Mouse (Mus musculus) midbrain, embryonic 15.5 days (tissue): ENCODE results near the gene Med13. TPM values are rescaled to one million over a fixed set of nuclear protein-coding genes. Genes with fewer than 3 reads are reported as not detected.

Experiments used
- ATAC-seq: fragments of 200-750 bp; cut with Nextera tagmentation; replicated peaks from 2 replicates; pipeline ENCODE4 v1.8.0; 2017; ENCODE audit warnings: moderate TSS enrichment
- H3K27ac ChIP-seq: fragments of 300-500 bp; sonication (generic); 2 replicates; pipeline ENCODE4 v1.5.1; 2015; ENCODE audit warnings: mild to moderate bottlenecking, inconsistent platforms
- H3K27me3 ChIP-seq: fragments of 300-500 bp; sonication (generic); replicated peaks from 2 replicates; pipeline ENCODE4 v1.6.1; 2015; ENCODE audit warnings: inconsistent platforms
- H3K36me3 ChIP-seq: fragments of 300-500 bp; sonication (generic); replicated peaks from 2 replicates; pipeline ENCODE4 v1.6.1; 2015; ENCODE audit warnings: inconsistent platforms
- H3K4me1 ChIP-seq: fragments of 300-500 bp; sonication (generic); 2 replicates; pipeline ENCODE4 v1.6.1; 2015; ENCODE audit warnings: inconsistent platforms
- H3K4me2 ChIP-seq: fragments of 300-500 bp; sonication (generic); 2 replicates; pipeline ENCODE4 v1.6.1; 2015; ENCODE audit warnings: inconsistent platforms, mild to moderate bottlenecking, moderate library complexity
- H3K4me3 ChIP-seq: fragments of 300-500 bp; sonication (generic); 2 replicates; pipeline ENCODE4 v1.5.1; 2015; ENCODE audit warnings: mild to moderate bottlenecking, inconsistent platforms
- H3K9ac ChIP-seq: fragments of 300-500 bp; sonication (generic); 2 replicates; pipeline ENCODE4 v1.6.1; 2015; ENCODE audit warnings: mild to moderate bottlenecking, inconsistent platforms
- H3K9me3 ChIP-seq: fragments of 300-500 bp; sonication (generic); 2 replicates; pipeline ENCODE4 v1.6.1; 2016; ENCODE audit warnings: inconsistent platforms
- WGBS: fragments of 180-500 bp; shearing (Covaris S2); methylation state at CpG from one replicate; pipeline ENCODE4 v1.1.7; 2015; ENCODE audit warnings: mixed read lengths; 5-methylcytosine and 5-hydroxymethylcytosine counted together
- polyA plus RNA-seq: library from polyadenylated mRNA; unstranded; fragments of >200 nt; fragmentation: Nextera tagmentation; extraction: Ambion mirVana; gene quantifications from 2 replicates; pipeline ENCODE4 v1.2.1, GENCODE M21; 2015

Gene Med13
- polyA plus RNA-seq, 1 experiment from 2014 or later: 8.7 TPM

DNA sequence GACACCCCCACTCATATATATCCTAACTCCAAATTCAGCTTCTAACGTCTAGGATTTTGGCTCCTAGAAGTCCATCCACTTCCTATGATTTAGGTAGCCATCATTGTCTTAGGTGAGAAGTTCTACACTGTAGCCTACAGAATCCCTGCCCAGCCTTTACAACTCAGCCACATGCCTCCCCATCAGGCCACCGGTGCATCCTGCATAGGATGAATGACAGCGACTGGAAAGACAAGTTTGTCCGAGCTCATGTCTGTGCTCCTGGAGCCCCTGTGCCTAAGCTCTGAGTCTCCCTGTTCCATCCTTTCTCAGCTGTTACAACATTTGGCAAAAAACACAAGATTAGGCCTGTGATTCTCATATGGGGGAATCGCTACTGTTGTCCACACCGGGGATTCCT is 17.7 kb upstream of the Med13 start:
- Histone ChIP-seq H3K27ac (no peak overlapping the region), H3K9ac (no peak overlapping the region), H3K4me3 (no peak overlapping the region), H3K4me1 (no peaks in the 10 kb centered on the region), H3K36me3 (no peaks in the 10 kb centered on the region), H3K9me3 (no peaks in the 10 kb centered on the region), H3K27me3 (no peaks in the 10 kb centered on the region), H3K4me2 (no peak overlapping the region)
- ATAC-seq: no peak
- WGBS: 93% methylated on average over 6 of the region's 6 CpGs

DNA sequence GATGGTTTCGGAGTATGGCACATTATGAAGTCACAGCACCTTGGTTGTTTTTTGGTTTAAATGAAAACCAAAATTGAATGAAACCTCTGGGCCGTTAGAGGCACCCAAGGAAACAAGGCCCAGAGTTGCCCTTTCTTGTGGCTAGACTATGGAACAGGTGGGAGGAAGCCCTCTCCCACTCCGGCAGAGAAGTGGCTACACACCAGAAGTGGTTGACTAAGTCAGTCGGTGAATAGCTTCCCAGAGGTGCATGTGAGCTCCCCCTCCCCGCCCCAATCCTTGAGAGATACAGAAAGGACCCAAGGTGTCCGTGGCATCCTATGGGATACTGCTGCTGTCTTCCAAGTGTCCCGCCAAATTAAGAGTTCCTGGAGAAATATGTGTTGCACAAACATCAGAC is 13.9 kb upstream of the Med13 start:
- H3K27me3 ChIP-seq: no peaks in the 10 kb centered on the region
- no peaks in the 10 kb centered on the region for H3K36me3 ChIP-seq
- no peak overlapping the region for H3K27ac ChIP-seq
- no peak for ATAC-seq
- H3K4me3 ChIP-seq: no peak overlapping the region
- no peaks in the 10 kb centered on the region for H3K4me1 ChIP-seq
- no peaks in the 10 kb centered on the region for H3K9me3 ChIP-seq
- 76% methylated on average over 7 of the region's 7 CpGs for WGBS
- H3K4me2 ChIP-seq: no peak overlapping the region
- H3K9ac ChIP-seq: no peak overlapping the region

DNA sequence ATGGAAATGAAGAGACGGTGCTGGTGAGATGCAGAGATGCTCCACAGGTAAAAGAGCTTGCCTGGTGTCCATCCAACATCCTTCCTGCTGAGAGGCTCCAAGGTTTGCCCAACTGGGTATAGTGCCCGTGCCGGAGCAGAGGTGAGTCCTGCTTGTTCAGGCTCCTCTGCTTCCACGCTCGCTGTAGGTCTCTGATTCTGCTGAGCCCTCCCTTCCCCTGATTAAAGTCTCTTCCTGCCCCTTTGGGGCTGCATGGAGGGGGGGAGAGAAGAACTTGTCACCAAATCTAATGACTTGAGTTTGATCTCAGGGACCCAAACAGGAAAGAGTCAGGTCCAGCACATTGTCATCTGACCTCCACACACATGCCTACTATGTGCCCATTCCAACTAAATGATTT is 12.5 kb upstream of the Med13 start:
- no peaks in the 10 kb centered on the region for H3K9me3 ChIP-seq
- H3K4me3 ChIP-seq: no peak overlapping the region
- no peak overlapping the region for H3K9ac ChIP-seq
- H3K27ac ChIP-seq: no peak overlapping the region
- ATAC-seq: no peak
- H3K36me3 ChIP-seq: no peaks in the 10 kb centered on the region
- H3K4me2 ChIP-seq: no peak overlapping the region
- H3K4me1 ChIP-seq: no peaks in the 10 kb centered on the region
- H3K27me3 ChIP-seq: no peaks in the 10 kb centered on the region
- 94% methylated on average over 5 of the region's 5 CpGs for WGBS

DNA sequence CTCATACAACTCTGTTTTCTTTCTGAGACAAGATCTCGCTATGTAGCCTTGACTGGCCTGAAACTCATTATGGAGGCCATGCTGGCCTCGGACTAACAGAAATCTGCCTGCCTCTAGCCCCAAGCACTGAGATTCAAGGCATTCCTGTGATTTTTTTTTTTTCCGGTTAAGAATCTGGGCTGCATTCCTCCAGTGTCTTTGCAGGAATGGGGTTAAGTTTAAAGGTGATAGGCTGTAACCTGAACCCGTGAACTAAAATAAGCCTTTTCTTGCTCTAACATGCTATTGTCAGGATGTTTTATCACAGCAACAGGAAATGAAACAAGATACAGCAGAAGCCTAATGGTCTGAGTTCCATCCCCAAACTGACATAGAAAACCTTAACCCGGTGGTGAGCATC is 11.6 kb upstream of the Med13 start:
- H3K4me2 ChIP-seq: no peak overlapping the region
- H3K4me1 ChIP-seq: no peaks in the 10 kb centered on the region
- H3K27ac ChIP-seq: no peak overlapping the region
- H3K9ac ChIP-seq: no peak overlapping the region
- no peaks in the 10 kb centered on the region for H3K36me3 ChIP-seq
- ATAC-seq: no peak
- H3K4me3 ChIP-seq: no peak overlapping the region
- no peaks in the 10 kb centered on the region for H3K27me3 ChIP-seq
- WGBS: 82% methylated on average over 5 of the region's 5 CpGs
- H3K9me3 ChIP-seq: no peaks in the 10 kb centered on the region

DNA sequence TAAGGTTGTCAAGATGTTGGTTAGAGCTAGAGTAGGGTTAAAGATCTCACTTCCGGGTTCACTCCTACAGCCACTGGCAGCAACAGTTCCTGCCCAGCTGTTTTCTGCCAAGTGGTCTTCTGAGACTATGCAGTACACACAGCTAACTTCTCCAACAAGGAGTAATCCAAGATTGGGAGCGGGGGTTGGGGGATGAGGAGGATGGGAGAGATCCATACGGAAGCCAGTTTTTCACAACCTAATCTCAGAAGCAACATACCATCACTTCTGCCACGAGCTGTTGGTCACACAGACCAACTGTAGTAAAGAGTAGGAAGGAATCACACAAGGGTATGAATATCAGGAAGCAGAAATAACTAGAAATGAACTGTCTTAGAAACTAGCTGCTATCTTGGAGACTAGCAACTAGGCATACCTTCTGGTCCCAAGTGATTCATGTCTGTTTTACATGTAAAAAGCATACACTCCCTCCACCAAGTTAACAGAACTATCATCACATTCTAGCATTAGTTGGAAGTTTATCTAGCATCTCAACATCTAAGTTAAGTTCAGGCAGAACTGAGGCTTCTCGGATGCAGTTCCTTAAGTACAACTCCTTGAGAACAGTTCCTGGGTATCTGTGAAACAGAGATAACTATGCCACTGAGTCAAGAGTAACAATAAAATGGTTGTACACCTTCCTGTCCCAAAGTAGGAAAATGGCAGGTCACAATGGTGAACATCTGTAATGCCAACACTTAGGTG is 7.5 kb upstream of the Med13 start:
- WGBS: 88% methylated on average over 5 of the region's 5 CpGs

DNA sequence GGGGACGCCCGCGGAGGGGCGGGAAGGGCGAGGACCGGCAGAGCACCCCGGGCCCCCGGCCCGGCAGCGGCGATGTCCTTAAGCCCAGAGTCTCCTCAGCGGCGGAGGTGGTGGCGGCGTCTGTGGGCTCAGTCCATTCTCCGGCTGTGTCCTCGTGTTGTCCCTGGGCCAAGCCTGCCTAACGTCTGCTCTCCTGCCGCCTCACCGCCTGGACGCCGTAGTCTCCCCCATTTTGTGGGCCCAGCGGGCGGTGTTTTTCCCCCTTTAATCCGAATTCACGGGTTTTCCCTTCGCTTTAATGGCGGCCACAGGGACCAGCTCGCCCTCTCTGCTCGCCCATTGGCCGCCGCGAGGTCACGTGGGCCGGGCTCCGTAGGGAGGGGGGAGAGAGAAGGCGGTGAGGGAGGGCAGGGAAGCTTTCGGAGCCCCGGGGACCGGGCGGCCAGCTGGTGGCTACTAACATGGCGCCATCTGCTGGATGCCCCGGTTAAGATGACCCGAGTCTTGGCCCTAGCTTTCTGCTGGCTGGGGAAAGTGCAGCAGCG is 654 bp upstream of the Med13 start:
- Histone ChIP-seq H3K27me3 (no peaks in the 10 kb centered on the region), H3K4me2 (peak overlapping the region; percentile 73), H3K4me3 (peak overlapping the region; percentile 99), H3K4me1 (peaks cover 31% of the 10 kb centered on the region), H3K27ac (peak overlapping the region; percentile 97), H3K36me3 (no peaks in the 10 kb centered on the region; the same call in 1 of the 2 replicates), H3K9me3 (no peaks in the 10 kb centered on the region), H3K9ac (peak overlapping the region; percentile 79)
- ATAC-seq: peak; percentile 92
- WGBS: under 1% methylated on average over 38 of the region's 45 CpGs

More for the DNA sequence above, 7.5 kb upstream of the Med13 start:
- Histone ChIP-seq H3K36me3 (no peaks in the 10 kb centered on the region), H3K9me3 (no peaks in the 10 kb centered on the region), H3K4me2 (no peak overlapping the region), H3K27ac (no peak overlapping the region), H3K27me3 (no peaks in the 10 kb centered on the region), H3K4me3 (no peak overlapping the region), H3K9ac (no peak overlapping the region), H3K4me1 (no peaks in the 10 kb centered on the region)
- no peak for ATAC-seq

DNA sequence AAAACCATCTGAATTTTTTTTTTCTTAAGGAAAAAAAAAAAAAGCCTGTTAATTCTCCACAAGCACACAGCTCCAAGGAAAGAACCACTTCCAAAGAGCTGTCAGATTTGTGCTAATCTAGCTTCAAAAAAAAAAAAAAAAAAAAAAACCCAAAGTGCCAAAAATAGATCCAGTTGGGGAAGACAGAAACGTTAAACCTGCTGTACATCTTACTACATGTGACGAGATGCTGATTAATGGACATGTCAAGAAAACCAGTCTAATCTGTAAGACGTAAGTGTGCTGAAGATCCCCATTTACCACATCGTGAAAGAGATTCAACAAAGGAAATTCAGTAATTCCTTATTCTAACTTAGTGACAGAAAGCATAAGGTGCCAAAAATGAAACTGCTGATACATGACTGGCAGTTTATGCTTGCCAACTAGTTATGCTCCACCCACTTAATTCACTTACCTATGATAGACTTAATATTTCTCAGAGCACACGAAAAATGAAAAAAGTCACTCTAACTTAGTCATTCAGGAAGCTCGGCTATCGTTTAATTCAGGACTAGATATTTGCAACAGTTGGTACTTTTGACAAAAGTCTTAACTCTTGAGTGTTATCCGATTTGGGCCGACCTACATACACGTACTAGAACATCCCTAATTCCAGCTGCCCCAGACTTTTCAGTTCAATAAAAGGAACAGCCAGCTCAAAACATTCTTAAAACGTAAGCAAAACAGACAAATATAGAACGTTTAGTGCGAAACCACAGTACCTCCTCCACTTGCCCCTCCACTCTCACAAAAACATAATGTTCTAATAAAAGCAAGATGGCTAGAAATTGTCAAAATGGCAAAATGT is 1.2 kb downstream of the Med13 start:
- H3K27ac ChIP-seq: no peak overlapping the region
- H3K9ac ChIP-seq: peak overlapping the region; percentile 79
- no peaks in the 10 kb centered on the region for H3K9me3 ChIP-seq
- no peak for ATAC-seq
- H3K4me1 ChIP-seq: peaks cover 43% of the 10 kb centered on the region
- peak overlapping the region; percentile 99 for H3K4me3 ChIP-seq
- no peaks in the 10 kb centered on the region for H3K27me3 ChIP-seq
- peak overlapping the region; percentile 73 for H3K4me2 ChIP-seq
- 7% methylated on average over 13 of the region's 13 CpGs for WGBS
- H3K36me3 ChIP-seq: no peaks in the 10 kb centered on the region; the same call in 1 of the 2 replicates

DNA sequence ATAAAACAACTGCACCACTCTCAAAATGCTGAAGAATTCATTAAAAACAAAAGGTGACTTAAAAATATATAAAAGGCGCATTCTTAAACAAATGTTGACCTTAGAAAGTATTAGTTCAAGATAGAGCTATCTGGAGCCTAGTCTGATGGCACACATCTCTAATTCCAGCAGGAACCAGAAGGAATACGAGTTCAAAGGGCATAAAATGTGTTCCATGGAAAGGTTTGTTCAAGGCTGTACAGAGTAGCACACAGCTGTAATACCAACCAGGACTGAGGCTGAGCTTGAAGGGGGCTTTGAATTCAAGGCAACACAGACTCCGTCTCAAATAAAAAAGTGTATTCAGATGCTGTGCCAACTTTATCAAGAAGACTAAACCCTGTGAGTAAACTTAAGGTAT is 3.8 kb downstream of the Med13 start:
- H3K36me3 ChIP-seq: no peaks in the 10 kb centered on the region; the same call in 1 of the 2 replicates
- no peak overlapping the region for H3K4me3 ChIP-seq
- ATAC-seq: no peak
- no peak overlapping the region for H3K27ac ChIP-seq
- no peak overlapping the region for H3K4me2 ChIP-seq
- no peak overlapping the region for H3K9ac ChIP-seq
- no peaks in the 10 kb centered on the region for H3K9me3 ChIP-seq
- peaks cover 46% of the 10 kb centered on the region for H3K4me1 ChIP-seq
- no peaks in the 10 kb centered on the region for H3K27me3 ChIP-seq
- 79% methylated on average over 3 of the region's 3 CpGs for WGBS

DNA sequence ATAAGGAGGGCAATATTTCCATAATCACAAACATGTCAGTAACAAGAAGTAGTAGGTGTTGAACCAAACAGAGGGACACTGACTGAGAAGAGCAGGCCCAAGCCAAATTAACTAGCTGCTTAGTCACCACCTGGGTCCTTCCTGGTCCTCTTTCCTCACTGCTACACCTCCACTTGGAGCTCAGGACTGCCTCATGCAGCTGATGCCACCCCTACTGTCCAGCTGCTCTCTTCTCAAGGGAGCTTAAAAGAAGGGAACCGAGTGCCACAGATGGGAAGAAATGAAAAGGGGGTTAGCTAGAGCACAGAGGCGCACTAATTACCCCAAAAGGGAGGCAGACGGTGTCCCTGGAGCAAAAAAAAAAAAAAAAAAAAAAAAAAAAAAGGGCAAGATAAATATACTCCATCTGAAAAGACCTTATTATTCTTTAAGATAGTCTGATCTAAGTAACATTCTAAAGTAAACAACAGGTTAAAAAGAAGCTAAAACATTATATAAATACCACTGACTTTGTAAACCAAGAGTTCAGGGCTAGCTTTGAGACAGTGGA is 5.6 kb downstream of the Med13 start:
- no peak for ATAC-seq
- Histone ChIP-seq H3K9me3 (no peaks in the 10 kb centered on the region), H3K27ac (no peak overlapping the region), H3K4me3 (no peak overlapping the region), H3K36me3 (no peaks in the 10 kb centered on the region; the same call in 1 of the 2 replicates), H3K4me2 (no peak overlapping the region; the same call in 1 of the 2 replicates), H3K9ac (no peak overlapping the region), H3K4me1 (peaks cover 46% of the 10 kb centered on the region), H3K27me3 (no peaks in the 10 kb centered on the region)
- 23% methylated on average over 3 of the region's 3 CpGs for WGBS

DNA sequence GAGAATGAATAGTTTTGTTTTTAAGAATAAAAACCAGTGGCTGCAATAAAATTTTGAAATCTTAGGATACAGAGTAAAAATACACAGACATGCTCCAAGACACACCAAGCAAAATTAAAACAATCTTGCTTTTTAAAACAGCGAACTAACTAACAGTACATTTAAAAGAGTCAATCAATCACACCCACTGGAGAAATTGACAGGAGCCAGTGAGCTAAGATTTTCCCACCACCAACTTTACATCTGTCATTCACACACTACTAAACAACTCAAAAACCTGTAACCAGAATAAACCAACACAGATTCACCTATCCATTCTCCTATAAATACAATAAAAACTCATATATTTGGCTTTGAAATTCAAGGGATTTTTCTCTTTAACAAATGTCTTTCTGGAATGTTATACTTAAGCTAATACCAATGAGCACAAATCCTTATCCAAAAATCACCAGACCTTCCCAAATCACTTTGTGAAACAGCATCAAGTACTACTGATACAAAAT is 6.7 kb downstream of the Med13 start:
- no peak overlapping the region for H3K9ac ChIP-seq
- no peak overlapping the region for H3K27ac ChIP-seq
- no peak overlapping the region for H3K4me2 ChIP-seq
- 89% methylated on average over 1 of the region's 1 CpGs for WGBS
- H3K27me3 ChIP-seq: no peaks in the 10 kb centered on the region
- no peak overlapping the region for H3K4me3 ChIP-seq
- peaks cover 36% of the 10 kb centered on the region for H3K4me1 ChIP-seq
- no peak for ATAC-seq
- H3K36me3 ChIP-seq: no peaks in the 10 kb centered on the region; the same call in 1 of the 2 replicates
- no peaks in the 10 kb centered on the region for H3K9me3 ChIP-seq

DNA sequence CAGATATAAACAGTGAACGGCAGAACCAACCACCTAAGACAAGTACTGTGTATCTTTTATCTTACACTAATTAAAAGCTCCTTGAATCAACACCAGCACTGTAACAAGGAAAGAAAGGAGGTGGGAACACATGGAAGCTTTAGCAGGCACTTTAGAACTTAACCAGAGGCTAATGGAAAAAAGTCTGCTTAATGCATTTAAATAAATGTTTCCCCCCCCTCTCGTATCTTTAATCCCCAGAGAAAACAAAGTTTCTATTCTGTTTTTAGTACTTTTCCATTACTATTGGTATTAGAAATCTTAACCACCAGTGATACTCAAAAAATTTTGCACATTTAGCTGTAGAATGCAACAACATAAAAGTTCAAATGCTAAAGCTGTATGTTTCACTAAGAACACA is 8.1 kb downstream of the Med13 start:
- no peaks in the 10 kb centered on the region for H3K27me3 ChIP-seq
- WGBS: 62% methylated on average over 2 of the region's 2 CpGs
- H3K4me1 ChIP-seq: peaks cover 26% of the 10 kb centered on the region
- no peak overlapping the region for H3K4me2 ChIP-seq
- ATAC-seq: no peak
- no peaks in the 10 kb centered on the region for H3K36me3 ChIP-seq
- no peak overlapping the region for H3K9ac ChIP-seq
- no peak overlapping the region for H3K27ac ChIP-seq
- H3K9me3 ChIP-seq: no peaks in the 10 kb centered on the region
- no peak overlapping the region for H3K4me3 ChIP-seq

DNA sequence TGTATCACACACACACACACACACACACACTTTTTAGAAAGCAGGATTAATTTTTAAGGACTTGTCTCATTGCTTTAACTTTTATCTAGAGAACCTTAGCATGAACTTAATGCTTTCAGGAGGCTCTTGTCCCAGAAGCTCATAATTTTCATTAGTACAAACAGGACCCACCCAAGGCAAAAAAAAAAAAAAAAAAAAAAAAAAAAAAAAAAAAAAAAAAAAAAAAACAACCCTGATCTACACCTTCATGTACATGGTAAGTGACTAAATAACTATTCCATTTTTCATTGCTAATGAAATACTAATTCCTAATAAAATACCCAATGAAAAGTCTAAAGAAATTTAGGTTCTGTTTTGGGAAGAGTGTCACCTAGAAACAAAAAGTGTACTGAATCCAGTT is 8.5 kb downstream of the Med13 start:
- ATAC-seq: no peak
- Histone ChIP-seq H3K9me3 (no peaks in the 10 kb centered on the region), H3K36me3 (no peaks in the 10 kb centered on the region), H3K27ac (no peak overlapping the region), H3K9ac (no peak overlapping the region), H3K4me2 (no peak overlapping the region), H3K4me1 (peaks cover 22% of the 10 kb centered on the region), H3K4me3 (no peak overlapping the region), H3K27me3 (no peaks in the 10 kb centered on the region)
